Mouse (Mus musculus) forebrain, embryonic 10.5 days (tissue): ENCODE measurements around the gene Kcna2. TPM values are rescaled to one million over a fixed set of nuclear protein-coding genes. Genes with fewer than 3 reads are reported as not detected.

Experiments
- DNase-seq: peaks from one replicate; pipeline ENCODE4 v3.0.0-alpha.2; 2017; ENCODE audit warnings: low spot score; ENCODE audit errors: extremely low spot score
- H3K27ac ChIP-seq: fragments of 300-500 bp; sonication (generic); 2 replicates; pipeline ENCODE4 v1.5.1; 2016; ENCODE audit warnings: mild to moderate bottlenecking
- H3K27me3 ChIP-seq: fragments of 300-500 bp; sonication (generic); 2 replicates; pipeline ENCODE4 v1.6.1; 2016; ENCODE audit warnings: mild to moderate bottlenecking; ENCODE audit not compliant: poor library complexity, severe bottlenecking
- H3K36me3 ChIP-seq: fragments of 300-500 bp; sonication (generic); replicated peaks from 2 replicates; pipeline ENCODE4 v1.6.1; 2016; ENCODE audit warnings: mild to moderate bottlenecking, moderate library complexity
- H3K4me1 ChIP-seq: fragments of 300-500 bp; sonication (generic); 2 replicates; pipeline ENCODE4 v1.6.1; 2016
- H3K4me3 ChIP-seq: fragments of 300-500 bp; sonication (generic); 2 replicates; pipeline ENCODE4 v1.5.1; 2016; ENCODE audit warnings: mild to moderate bottlenecking, moderate library complexity
- H3K9me3 ChIP-seq: fragments of 300-500 bp; sonication (generic); 2 replicates; pipeline ENCODE4 v1.6.1; 2016; ENCODE audit warnings: mild to moderate bottlenecking, moderate library complexity
- WGBS: fragments of 180-500 bp; shearing (Covaris S2); methylation state at CpG from one replicate; pipeline ENCODE4 v1.1.7; 2016; 5-methylcytosine and 5-hydroxymethylcytosine counted together
- polyA plus RNA-seq: library from polyadenylated mRNA; unstranded; fragments of >200 nt; fragmentation: Nextera tagmentation; extraction: Ambion mirVana; gene quantifications from 2 replicates; pipeline ENCODE4 v1.2.1, GENCODE M21; 2016

The Kcna2 gene
- polyA plus RNA-seq, result not detected in 2 replicates

GRCm38 (mm10) chr3:107100811-107101455 lies at the start of gene Kcna2:
TSS of gene Kcna2 (plus strand) at chr3:107101146.
- H3K27ac ChIP-seq, result peak within 1 kb of the TSS; percentile 73; the same call in 1 of the 2 replicates

GRCm38 (mm10) chr3:107061468-107061867 lies 39.5 kb upstream of the Kcna2 start:
- no peak for DNase-seq
- Histone ChIP-seq H3K27ac (no peak overlapping the region), H3K36me3 (no peaks in the 10 kb centered on the region), H3K4me1 (no peaks in the 10 kb centered on the region), H3K27me3 (no peaks in the 10 kb centered on the region), H3K9me3 (no peaks in the 10 kb centered on the region), H3K4me3 (no peak overlapping the region)
- 98% methylated on average over 1 of the region's 1 CpGs for WGBS

More at GRCm38 (mm10) chr3:107100811-107101455, at the start of gene Kcna2:
- 2% methylated on average over 16 of the region's 16 CpGs for WGBS
- H3K4me1 ChIP-seq, result peaks cover 25% of the 10 kb centered on the region
- no peaks in the 10 kb centered on the region for H3K36me3 ChIP-seq
- H3K4me3 ChIP-seq, result peak within 1 kb of the TSS; percentile 71
- H3K27me3 ChIP-seq, result peaks cover 77% of the 10 kb centered on the region
- peak; percentile 34 for DNase-seq
- no peaks in the 10 kb centered on the region for H3K9me3 ChIP-seq

- WGBS, result 78% methylated on average over 1 of the region's 1 CpGs
- Histone ChIP-seq H3K4me1 (no peaks in the 10 kb centered on the region), H3K9me3 (no peaks in the 10 kb centered on the region), H3K4me3 (no peak overlapping the region), H3K27me3 (no peaks in the 10 kb centered on the region), H3K27ac (no peak overlapping the region), H3K36me3 (no peaks in the 10 kb centered on the region)
- no peak for DNase-seq
Measured at GRCm38 (mm10) chr3:107062771-107063170, 38.2 kb upstream of the Kcna2 start.

- 84% methylated on average over 6 of the region's 6 CpGs for WGBS
- H3K9me3 ChIP-seq, result no peaks in the 10 kb centered on the region
- no peak overlapping the region for H3K4me3 ChIP-seq
- no peaks in the 10 kb centered on the region for H3K27me3 ChIP-seq
- H3K4me1 ChIP-seq, result no peaks in the 10 kb centered on the region
- DNase-seq, result no peak
- H3K27ac ChIP-seq, result no peak overlapping the region
- no peaks in the 10 kb centered on the region for H3K36me3 ChIP-seq
Measured at GRCm38 (mm10) chr3:107065510-107066095, 35.3 kb upstream of the Kcna2 start.

GRCm38 (mm10) chr3:107066165-107066850 lies 34.6 kb upstream of the Kcna2 start:
- Histone ChIP-seq H3K4me3 (no peak overlapping the region), H3K4me1 (no peaks in the 10 kb centered on the region), H3K9me3 (no peaks in the 10 kb centered on the region), H3K36me3 (no peaks in the 10 kb centered on the region), H3K27ac (no peak overlapping the region), H3K27me3 (no peaks in the 10 kb centered on the region)
- no peak for DNase-seq
- 93% methylated on average over 7 of the region's 7 CpGs for WGBS

GRCm38 (mm10) chr3:107067245-107067644 lies 33.7 kb upstream of the Kcna2 start:
- no peak overlapping the region for H3K27ac ChIP-seq
- no peak for DNase-seq
- H3K4me1 ChIP-seq, result no peaks in the 10 kb centered on the region
- H3K9me3 ChIP-seq, result no peaks in the 10 kb centered on the region
- no peaks in the 10 kb centered on the region for H3K27me3 ChIP-seq
- H3K4me3 ChIP-seq, result no peak overlapping the region
- H3K36me3 ChIP-seq, result no peaks in the 10 kb centered on the region
- WGBS, result 79% methylated on average over 6 of the region's 6 CpGs

GRCm38 (mm10) chr3:107073863-107074262 lies 27.1 kb upstream of the Kcna2 start:
- Histone ChIP-seq H3K9me3 (no peaks in the 10 kb centered on the region), H3K4me3 (no peak overlapping the region), H3K36me3 (no peaks in the 10 kb centered on the region), H3K27me3 (no peaks in the 10 kb centered on the region), H3K27ac (no peak overlapping the region), H3K4me1 (no peaks in the 10 kb centered on the region)
- WGBS, result 72% methylated on average over 2 of the region's 2 CpGs
- no peak for DNase-seq

- Histone ChIP-seq H3K27ac (no peak overlapping the region), H3K4me3 (no peak overlapping the region), H3K36me3 (no peaks in the 10 kb centered on the region), H3K9me3 (no peaks in the 10 kb centered on the region), H3K4me1 (no peaks in the 10 kb centered on the region), H3K27me3 (no peaks in the 10 kb centered on the region)
- 94% methylated on average over 1 of the region's 1 CpGs for WGBS
- DNase-seq, result no peak
Measured at GRCm38 (mm10) chr3:107075705-107076104, 25.2 kb upstream of the Kcna2 start.

GRCm38 (mm10) chr3:107076658-107077057 lies 24.3 kb upstream of the Kcna2 start:
- no peaks in the 10 kb centered on the region for H3K27me3 ChIP-seq
- no peaks in the 10 kb centered on the region for H3K36me3 ChIP-seq
- WGBS, result 90% methylated on average over 3 of the region's 3 CpGs
- H3K27ac ChIP-seq, result no peak overlapping the region
- H3K4me1 ChIP-seq, result no peaks in the 10 kb centered on the region
- no peak overlapping the region for H3K4me3 ChIP-seq
- H3K9me3 ChIP-seq, result no peaks in the 10 kb centered on the region
- DNase-seq, result no peak

- Histone ChIP-seq H3K9me3 (no peaks in the 10 kb centered on the region), H3K36me3 (no peaks in the 10 kb centered on the region), H3K4me3 (no peak overlapping the region), H3K27ac (no peak overlapping the region), H3K4me1 (no peaks in the 10 kb centered on the region), H3K27me3 (no peaks in the 10 kb centered on the region)
- WGBS, result 88% methylated on average over 2 of the region's 2 CpGs
- no peak for DNase-seq
Measured at GRCm38 (mm10) chr3:107077101-107077500, 23.8 kb upstream of the Kcna2 start.

- H3K9me3 ChIP-seq, result no peaks in the 10 kb centered on the region
- no peak overlapping the region for H3K27ac ChIP-seq
- H3K36me3 ChIP-seq, result no peaks in the 10 kb centered on the region
- H3K4me1 ChIP-seq, result no peaks in the 10 kb centered on the region
- H3K27me3 ChIP-seq, result no peaks in the 10 kb centered on the region
- 85% methylated on average over 3 of the region's 3 CpGs for WGBS
- no peak for DNase-seq
- no peak overlapping the region for H3K4me3 ChIP-seq
Measured at GRCm38 (mm10) chr3:107080803-107081202, 20.1 kb upstream of the Kcna2 start.

GRCm38 (mm10) chr3:107081227-107081626 lies 19.7 kb upstream of the Kcna2 start:
- 24% methylated on average over 3 of the region's 3 CpGs for WGBS
- Histone ChIP-seq H3K27ac (no peak overlapping the region), H3K36me3 (no peaks in the 10 kb centered on the region), H3K27me3 (no peaks in the 10 kb centered on the region), H3K9me3 (no peaks in the 10 kb centered on the region), H3K4me3 (no peak overlapping the region), H3K4me1 (no peaks in the 10 kb centered on the region)
- no peak for DNase-seq

- no peaks in the 10 kb centered on the region for H3K4me1 ChIP-seq
- H3K4me3 ChIP-seq, result no peak overlapping the region
- WGBS, result 88% methylated on average over 3 of the region's 3 CpGs
- H3K9me3 ChIP-seq, result no peaks in the 10 kb centered on the region
- no peak overlapping the region for H3K27ac ChIP-seq
- DNase-seq, result no peak
- no peaks in the 10 kb centered on the region for H3K27me3 ChIP-seq
- H3K36me3 ChIP-seq, result no peaks in the 10 kb centered on the region
Measured at GRCm38 (mm10) chr3:107084586-107084985, 16.4 kb upstream of the Kcna2 start.
